Comparison of ENCODE assay signal across 15 mouse cellular contexts in the genomic region with DNA sequence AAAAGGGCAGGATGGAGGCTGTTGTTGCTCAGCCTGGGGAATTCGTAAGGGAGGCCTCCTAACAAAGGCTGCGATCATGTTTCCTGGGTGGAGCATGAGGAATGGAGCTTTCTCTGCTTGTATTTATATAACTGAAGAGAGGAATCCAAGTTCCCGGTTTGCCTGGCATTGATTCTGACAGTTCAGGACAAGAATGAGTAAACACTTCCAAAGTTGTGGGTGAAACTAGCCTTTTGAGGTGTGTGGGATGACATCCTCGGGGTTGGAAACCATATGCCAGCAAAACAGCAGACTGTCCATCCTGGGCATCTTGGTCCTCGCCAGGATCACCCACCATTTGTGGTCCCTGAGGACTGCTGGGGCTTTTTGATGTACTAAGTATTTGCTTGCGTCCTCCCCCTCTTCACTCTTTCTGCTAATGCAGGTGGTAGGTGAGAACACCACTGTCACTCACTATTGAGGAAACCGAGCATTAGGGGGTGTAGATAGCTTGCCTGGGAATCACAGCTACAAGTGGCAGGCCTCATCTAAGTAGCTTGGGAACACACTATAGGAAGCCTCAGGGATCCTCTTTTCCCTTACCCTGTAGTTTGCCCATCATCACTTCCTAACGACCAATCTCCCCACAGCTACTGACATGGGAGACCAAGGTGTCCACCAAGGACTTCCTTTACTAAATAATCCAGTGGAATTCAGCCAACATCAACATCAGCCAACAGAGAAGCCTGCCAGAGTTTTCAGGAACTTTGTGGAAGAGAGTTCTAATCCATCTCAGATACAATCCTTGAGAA.
DNase-seq lines count a peak whose midpoint lies in the region; ATAC-seq and TF ChIP-seq lines count a peak whose summit lies in the region.
"Had no signal": no experiment of that assay in that cellular context is flagged by ENCODE, and none has a peak within 500 bp of the region (broad histone marks: within the 10 kb centered on the region; RNA-seq: fewer than 3 reads in every experiment).

No protein-coding gene starts in this region.

- no peak overlapping the region for H3K4me3 ChIP-seq in left cerebral cortex, adult 2 months
- no peak overlapping the region for H3K4me3 ChIP-seq in midbrain, embryonic 13.5 days (replicated peaks)
- H3K4me3 ChIP-seq: midbrain, embryonic 12.5 days had no signal

- H3K36me3 ChIP-seq in midbrain, embryonic 13.5 days, result no peaks in the 10 kb centered on the region
- H3K36me3 ChIP-seq: midbrain, embryonic 12.5 days had no signal

- no peaks in the 10 kb centered on the region for H3K27me3 ChIP-seq in midbrain, embryonic 13.5 days
- H3K27me3 ChIP-seq: Patski had no signal

- ATAC-seq in midbrain, embryonic 13.5 days, result no peak
- ATAC-seq: inflammation-experienced regulatory T-cells, adult 6 months; Patski had no signal

- intact Hi-C loops in left cerebral cortex, adult 2 months (cut with DNase I), result no loop called here
- intact Hi-C loops in left cerebral cortex, postnatal 14 days (cut with DNase I), result no loop called here

- no peaks in the 10 kb centered on the region for H3K4me1 ChIP-seq in midbrain, embryonic 13.5 days (replicated peaks)
- H3K4me1 ChIP-seq: midbrain, embryonic 12.5 days had no signal

- H3K27ac ChIP-seq in left cerebral cortex, adult 2 months, result peak overlapping the region; percentile 70
- H3K27ac ChIP-seq in midbrain, embryonic 13.5 days, result no peak overlapping the region
- H3K27ac ChIP-seq: midbrain, embryonic 12.5 days had no signal

- no peak overlapping the region for H3K9ac ChIP-seq in midbrain, embryonic 13.5 days (replicated peaks)
- H3K9ac ChIP-seq: midbrain, embryonic 12.5 days had no signal

- no peak for TF ChIP-seq CTCF in left cerebral cortex, adult 2 months (IDR thresholded peaks at IDR 0.05)

- 0 out of 2 replicates have a peak, but pooled peaks cover 6% of the 10 kb centered on the region for H3K9me3 ChIP-seq in midbrain, embryonic 13.5 days
- H3K9me3 ChIP-seq: midbrain, embryonic 12.5 days had no signal

- peak; percentile 51 to 57 for DNase-seq in frontal cortex, postnatal 36 days (ENCODE audit: low spot score in 2 of 2)
- DNase-seq in frontal cortex, postnatal 25 days (ENCODE audit: low spot score in 2 of 2), result no peak
- DNase-seq in left cerebral cortex, adult 2 months (ENCODE audit: extremely low spot score in 1 of 2, low spot score in 2 of 2), result peak in 1 of 2 experiments; percentile 36
- DNase-seq in left cerebral cortex, postnatal 14 days (ENCODE audit: low spot score in 2 of 2), result no peak
- DNase-seq in NIH3T3 (ENCODE audit: low read depth), result peak; percentile 14
- peak; percentile 48 for DNase-seq in lung, postnatal 10 days
- no peak for DNase-seq in thymus, adult 18-20 months
- DNase-seq: cerebellum, postnatal 14 days; kidney, postnatal 10 days; liver; thymus, postnatal 25 days had no signal

- no peak overlapping the region for H3K4me2 ChIP-seq in midbrain, embryonic 13.5 days (replicated peaks)
- H3K4me2 ChIP-seq: midbrain, embryonic 12.5 days had no signal

- WGBS in midbrain, embryonic 13.5 days, result 78% methylated on average over 8 of the region's 8 CpGs

Comparison
In these comparisons a context has a peak if more than half of its experiments do, and no peak if none do; other contexts are left out.
1. DNase-seq: peak in frontal cortex, postnatal 36 days (2 of 2), NIH3T3 (single experiment) and lung, postnatal 10 days (single experiment); none in frontal cortex, postnatal 25 days (0 of 2), left cerebral cortex, postnatal 14 days (0 of 2) and thymus, adult 18-20 months (0 of 2).